Mouse (Mus musculus): ENCODE data around the gene Plpp3.
A peak's percentile ranks its signal among the peaks of the same experiment; 100 is the strongest.

Gene Plpp3

GRCm38 (mm10) chr4:105219316-105219715 is 62.2 kb downstream of the Plpp3 start:
- DNase-seq (ENCODE audit: low read depth, low spot score): no peak

DNA sequence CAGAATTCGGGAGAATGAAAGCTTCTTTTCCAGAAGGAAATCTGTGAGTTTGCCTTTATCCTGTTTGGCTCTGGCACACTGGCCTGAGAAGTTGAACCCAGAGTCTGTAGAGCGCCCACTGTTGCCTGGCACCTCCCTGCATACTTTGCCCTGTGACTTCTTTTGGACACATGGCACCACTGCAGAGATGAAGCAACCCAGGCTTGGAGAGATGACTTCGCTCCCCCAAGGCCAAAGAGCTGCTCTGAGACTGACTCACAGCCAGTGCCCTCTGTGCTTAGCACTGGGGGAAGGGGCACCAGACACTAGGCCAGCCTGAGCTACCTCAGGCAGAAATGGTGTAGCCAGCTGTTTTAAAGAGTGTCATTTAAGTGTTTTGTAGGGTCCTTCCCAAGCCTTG is 63.7 kb downstream of the Plpp3 start:
- no peak for DNase-seq (ENCODE audit: low read depth, low spot score)

DNA sequence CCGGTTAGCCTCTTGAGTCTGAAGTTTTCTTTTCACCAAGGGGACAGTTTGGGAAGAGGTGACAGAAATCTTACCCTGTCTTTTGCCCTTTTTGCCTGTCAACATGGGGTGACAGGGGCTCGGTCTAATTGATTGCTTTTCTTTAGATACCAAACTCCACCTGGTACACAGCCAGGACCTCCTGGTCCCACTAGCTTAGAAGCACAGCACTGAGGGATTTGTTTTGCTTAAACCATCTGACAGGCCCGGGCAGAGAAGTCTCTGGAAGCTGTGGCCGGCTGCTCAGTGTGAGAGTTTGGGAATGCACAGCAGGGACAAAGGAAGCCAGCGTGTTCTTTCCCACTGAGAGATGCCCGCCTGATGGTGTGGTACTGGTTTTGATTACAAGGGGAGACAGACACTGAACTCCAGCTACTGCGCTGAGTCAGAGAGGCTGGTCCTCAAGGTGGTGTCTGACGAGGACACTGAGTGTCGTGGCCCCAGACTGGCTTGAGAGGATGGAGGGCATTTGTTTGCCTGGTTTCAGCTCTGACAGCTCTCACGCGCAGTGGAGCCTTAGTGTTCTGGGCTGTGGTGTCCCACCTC is 64.2 kb downstream of the Plpp3 start:
- no peak for DNase-seq (ENCODE audit: low read depth, low spot score)

GRCm38 (mm10) chr4:105223101-105223924 is 66.2 kb downstream of the Plpp3 start:
- DNase-seq (ENCODE audit: low read depth, low spot score): no peak

DNA sequence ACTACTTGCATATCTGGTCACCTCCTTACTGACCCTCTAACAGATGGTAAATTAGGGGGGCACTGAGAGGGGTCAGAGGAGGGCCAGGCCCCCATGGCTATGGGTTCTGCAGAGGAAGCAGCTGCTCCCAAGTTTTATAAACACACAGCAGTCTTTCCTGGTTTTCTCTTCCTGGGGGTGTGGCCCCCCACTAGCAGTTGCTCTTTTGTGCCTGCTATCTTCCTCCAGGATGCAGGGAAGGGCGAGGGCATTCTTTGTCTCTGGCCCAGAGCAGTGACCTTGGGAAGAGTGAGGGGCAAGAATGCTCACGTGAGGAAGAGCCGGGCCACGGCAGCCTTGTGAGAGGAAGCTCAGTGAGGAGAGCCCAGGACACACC is 66.8 kb downstream of the Plpp3 start:
- DNase-seq (ENCODE audit: low read depth, low spot score): no peak

DNA sequence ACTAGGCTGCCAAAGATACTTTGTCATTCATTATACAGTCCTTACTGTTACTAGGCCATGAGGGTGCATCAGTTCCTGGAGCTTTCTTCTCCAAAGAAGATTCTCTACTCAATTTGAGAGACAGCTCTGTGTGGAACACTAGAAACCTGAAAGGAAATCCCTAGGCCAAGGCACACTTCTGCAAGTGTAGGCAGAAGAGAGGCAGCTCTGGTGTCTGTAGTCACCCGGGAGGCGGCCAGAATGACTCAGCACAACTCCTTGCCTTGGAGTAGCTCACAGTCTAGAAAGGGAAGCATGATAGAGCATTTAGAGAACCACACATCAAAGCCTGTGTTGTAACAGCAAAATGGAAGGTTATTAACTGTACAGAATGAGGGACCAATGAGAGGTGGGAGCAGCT is 68.4 kb downstream of the Plpp3 start:
- DNase-seq (ENCODE audit: low read depth, low spot score): peak; percentile 38

GRCm38 (mm10) chr4:105226351-105226750 is 69.2 kb downstream of the Plpp3 start:
- peak; percentile 6 for DNase-seq (ENCODE audit: low read depth, low spot score)

DNA sequence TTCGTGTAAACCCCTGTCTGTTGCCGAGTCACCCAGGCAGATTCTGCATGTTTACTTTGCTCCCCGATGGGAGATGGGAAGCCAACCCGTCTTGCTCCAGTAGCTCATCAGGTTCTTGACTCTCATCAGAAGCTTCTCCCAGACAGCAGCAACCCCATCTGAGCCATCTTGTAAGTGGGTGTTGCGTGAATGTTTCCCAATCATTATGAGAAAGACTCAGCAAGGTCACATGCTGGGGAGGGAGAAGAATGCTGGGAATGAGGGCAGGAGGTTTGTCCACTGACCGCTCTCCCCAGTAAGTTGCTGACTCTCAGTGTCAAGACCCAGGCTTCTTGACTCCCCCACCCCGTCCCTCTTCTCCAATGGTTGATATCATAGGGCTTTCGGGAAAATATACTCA is 73.0 kb downstream of the Plpp3 start:
- no peak for DNase-seq (ENCODE audit: low read depth, low spot score)

GRCm38 (mm10) chr4:105240233-105240632 is 83.1 kb downstream of the Plpp3 start:
- no peak for DNase-seq (ENCODE audit: low read depth, low spot score)

GRCm38 (mm10) chr4:105244931-105245330 is 87.8 kb downstream of the Plpp3 start:
- no peak for DNase-seq (ENCODE audit: low read depth, low spot score)

- peak; percentile 57 for DNase-seq (ENCODE audit: low read depth, low spot score)
These were observed 88.4 kb downstream of the Plpp3 start for GRCm38 (mm10) chr4:105245479-105245944.

DNA sequence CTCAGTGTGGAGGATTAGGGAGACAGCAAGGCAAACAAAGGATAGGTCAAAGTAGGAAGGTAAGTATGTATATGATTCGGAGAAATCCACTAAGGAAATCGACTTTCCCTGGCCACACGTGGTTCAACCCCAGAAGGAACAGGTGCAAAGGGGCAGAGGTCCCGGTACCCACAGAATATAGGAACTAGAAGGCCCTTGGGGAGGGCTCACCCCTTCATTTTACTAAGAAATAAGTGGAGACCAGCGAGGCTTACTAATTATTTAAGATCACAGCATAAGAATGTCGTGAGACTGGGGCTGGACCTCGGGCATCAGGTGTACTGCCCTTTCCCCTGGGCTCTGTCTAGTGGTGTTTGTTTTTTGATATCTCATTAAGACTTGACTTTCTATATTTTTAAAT is 89.2 kb downstream of the Plpp3 start:
- no peak for DNase-seq (ENCODE audit: low read depth, low spot score)

- DNase-seq (ENCODE audit: low read depth, low spot score): no peak
These were observed 91.0 kb downstream of the Plpp3 start for GRCm38 (mm10) chr4:105248161-105248560.

- DNase-seq (ENCODE audit: low read depth, low spot score): no peak
These were observed 92.1 kb downstream of the Plpp3 start for GRCm38 (mm10) chr4:105249283-105249682.

GRCm38 (mm10) chr4:105250946-105251345 is 93.8 kb downstream of the Plpp3 start:
- no peak for DNase-seq (ENCODE audit: low read depth, low spot score)

DNA sequence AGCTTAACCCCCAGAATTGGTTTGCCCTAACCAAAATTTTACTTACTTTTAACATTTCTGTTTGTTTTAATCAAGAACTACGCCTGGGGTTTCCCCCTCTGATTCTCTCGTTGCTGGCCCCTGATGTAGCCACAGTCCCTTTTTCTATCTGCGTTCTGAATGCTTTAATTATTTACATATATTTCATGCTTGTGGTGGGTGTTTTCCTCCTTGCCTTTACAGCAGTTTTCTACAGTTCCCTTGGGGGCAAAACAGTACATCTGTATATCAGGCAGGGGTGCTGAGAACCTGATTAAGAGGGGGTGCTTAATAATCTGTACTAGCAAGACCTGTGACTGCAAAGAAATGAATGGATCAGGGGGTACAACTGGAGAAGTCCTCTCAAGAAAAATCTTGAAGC is 94.9 kb downstream of the Plpp3 start:
- no peak for DNase-seq (ENCODE audit: low read depth, low spot score)

- DNase-seq (ENCODE audit: low read depth, low spot score): no peak
These were observed 95.5 kb downstream of the Plpp3 start for GRCm38 (mm10) chr4:105252571-105253200.

DNA sequence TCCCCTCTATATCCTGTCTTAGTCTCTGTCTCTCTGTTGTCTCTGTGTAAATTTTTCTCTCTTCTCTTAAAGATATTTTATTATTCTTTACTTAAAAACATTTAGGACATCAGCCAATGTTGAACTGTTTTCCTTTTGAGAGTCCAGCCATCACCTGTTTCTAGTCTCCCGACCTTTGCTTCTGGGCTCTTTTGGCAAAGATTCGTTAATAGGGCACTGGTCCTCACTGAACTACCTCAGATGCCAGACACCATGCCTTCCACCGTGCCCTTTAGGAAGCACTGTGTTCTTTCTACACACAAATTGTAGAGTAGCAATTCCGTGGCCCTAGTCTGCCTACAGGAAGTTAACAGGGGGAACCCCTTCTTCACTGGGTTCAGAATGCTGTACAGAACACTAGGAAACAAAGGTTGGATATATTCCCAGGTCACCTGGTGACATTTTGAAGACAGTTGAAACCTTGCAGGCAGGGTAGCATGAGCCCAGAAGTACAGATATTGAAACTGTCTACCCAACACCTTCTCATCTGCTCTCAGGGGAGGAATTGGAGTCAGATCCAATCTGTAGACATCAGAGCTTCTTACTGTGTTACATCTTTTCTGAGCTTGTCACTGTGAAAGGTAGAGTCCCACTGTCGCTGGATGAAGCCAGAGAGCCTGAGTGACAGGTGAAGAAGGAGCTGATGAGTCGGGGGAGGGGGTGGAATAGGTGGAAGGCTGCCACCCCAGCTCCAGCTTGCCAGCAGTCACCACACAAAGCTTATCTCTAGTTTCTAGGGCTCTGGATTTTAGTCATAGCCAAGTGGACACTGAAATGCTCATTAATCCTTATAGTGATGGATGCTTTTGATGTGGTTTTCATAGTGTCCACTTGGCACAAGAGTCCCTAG is 96.5 kb downstream of the Plpp3 start:
- DNase-seq (ENCODE audit: low read depth, low spot score): no peak

- no peak for DNase-seq (ENCODE audit: low read depth, low spot score)
These were observed 97.2 kb downstream of the Plpp3 start for GRCm38 (mm10) chr4:105254365-105254764.

DNA sequence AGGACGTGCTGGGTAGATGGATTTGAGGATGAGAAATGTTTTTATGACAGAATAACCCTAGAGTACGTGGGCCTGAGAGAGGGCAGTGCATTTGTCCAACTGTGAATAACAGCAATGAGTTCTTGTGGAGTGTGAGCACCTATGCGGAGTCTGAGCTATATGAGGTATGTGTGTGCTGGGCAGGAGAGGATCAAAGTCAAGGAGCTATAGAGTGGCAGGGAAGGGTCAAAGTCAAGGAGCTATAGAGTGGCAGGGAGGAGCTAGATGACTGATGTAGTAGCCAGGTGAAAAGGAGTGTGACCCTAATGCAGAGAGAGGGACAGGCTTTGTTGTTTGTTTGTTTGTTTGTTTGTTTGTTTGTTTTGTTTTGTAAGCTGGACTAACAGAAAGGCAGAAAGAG is 98.0 kb downstream of the Plpp3 start:
- no peak for DNase-seq (ENCODE audit: low read depth, low spot score)

DNA sequence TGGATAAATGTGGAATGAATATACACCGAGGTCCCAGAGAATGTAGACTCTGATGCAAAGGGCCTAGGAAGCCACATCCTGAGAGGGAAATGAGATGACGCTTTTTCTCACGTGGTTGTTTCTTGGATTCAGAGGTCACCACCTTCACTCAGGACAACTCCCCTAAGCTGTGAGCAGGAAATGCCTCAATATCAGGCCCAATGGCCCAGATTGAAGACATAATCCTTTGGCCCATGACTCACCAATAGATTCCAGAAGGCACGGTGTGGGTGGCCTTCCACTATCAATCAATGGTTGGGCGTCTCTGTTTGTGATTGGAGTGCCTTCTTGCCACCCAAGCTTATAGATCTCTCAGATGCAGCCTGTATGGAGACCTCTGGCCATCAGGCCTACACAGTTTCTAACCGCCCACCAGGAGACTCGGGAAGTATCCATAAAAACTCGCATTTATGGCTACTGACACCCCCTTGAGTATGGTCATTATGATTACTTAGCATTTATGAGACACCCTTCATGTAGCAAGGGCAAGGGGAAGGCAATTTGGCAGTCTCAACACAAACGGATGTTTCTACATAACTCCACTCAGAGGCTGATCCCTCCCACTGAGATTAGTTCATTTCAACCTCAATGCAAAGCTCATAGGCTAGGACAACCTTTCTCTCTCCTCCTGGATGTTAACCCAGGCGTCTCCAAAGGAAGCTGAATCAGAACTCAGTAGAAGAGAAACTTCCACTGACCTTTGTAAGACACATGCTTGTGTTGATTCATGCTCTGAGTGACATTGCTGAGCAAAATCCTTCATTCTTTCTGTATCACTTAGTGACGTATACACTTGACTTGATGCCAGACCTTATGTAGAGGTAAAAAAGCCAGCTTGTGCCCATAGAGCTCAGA is 100.8 kb downstream of the Plpp3 start:
- no peak for DNase-seq (ENCODE audit: low read depth, low spot score)

All from telencephalon, adult 2 months (tissue).